Mouse (Mus musculus): Measurements from ENCODE around the gene Trim14.

Gene Trim14

DNA sequence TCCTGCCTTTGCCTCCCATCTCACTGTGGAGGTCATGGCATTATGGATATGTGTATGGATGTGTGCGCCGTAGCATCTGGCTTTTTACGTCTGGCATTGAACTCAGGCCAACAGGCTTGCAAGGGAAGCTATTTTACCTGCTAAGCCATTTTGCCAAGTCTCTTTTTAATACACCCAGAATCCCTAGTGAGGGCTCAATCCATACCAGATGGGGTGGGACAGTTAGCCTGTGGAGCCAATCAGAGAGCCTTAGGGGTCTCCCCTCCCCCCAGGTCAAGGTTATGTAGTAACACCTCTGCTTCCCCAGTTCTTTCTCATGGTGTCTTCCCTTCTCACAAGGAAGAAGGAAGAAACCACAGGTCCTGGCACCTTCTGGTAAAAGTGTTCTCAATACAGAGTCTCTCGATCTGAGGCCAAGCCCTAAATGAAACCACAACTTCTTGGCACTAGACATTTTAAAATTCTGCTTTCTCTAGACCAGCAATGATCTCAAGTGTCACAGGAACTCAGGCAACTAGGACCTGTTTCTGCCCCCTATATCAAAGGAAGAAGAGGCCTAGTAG lies 29.5 kb upstream of the Trim14 start:
- CTCF ChIA-PET: no interaction called here
- POLR2A ChIA-PET: no interaction called here

DNA sequence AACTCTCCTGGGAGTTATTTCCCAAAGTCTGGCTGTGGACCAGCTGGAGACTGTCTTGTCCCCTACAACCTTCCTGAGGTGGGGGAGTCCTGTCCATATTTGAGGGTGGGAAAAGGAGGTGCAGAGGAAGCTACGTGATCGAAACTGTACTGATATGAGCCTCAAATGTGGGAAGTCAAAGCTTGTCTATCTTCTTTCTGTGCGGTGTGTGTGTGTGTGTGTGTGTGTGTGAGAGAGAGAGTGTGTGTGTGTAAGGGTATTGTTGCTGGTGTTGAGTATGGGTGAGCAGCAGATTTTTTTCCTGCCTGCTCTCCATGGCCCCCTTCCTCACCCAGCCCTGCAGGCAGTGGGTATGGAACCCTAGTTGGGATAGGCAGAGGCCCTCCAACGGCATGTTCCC lies 28.3 kb upstream of the Trim14 start:
- POLR2A ChIA-PET: interaction anchor here in 1 of 4 experiments (0.6 to 0.7 kb wide), 2 partner anchors 25 to 80 kb away, joined by 3 read pairs; no protein-coding TSS in a partner anchor
- CTCF ChIA-PET: interaction anchor here in 1 of 4 experiments (1.1 kb wide), 1 partner anchor 56 kb away, joined by 3 read pairs; no protein-coding TSS in a partner anchor

DNA sequence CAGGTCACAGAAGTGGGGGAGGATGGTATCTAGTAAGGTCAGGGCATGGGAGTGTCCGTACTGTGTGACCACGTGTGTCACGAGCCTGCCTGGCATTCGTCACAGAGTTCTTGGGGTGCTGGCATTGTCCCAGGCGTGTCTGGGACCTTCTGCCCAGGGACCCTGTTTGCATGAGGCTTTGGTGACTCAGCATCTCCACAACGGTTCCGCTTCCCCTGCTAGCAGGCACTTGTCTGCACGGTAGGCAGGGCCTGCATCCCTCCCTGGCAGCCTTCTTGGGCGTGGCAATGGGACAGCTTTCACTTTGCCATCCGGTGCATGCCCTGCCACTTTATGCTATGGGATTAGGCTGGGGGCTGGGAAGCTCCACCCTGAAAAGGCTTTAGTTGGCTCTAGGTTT lies 27.9 kb upstream of the Trim14 start:
- ChIA-PET POLR2A (interaction anchor here in 2 of 4 experiments (0.7 to 0.9 kb wide), 2 partner anchors 10 to 26 kb away, joined by 3 read pairs; no protein-coding TSS in a partner anchor), CTCF (interaction anchor here in 1 of 4 experiments (1.1 kb wide), 1 partner anchor 56 kb away, joined by 3 read pairs; no protein-coding TSS in a partner anchor)

DNA sequence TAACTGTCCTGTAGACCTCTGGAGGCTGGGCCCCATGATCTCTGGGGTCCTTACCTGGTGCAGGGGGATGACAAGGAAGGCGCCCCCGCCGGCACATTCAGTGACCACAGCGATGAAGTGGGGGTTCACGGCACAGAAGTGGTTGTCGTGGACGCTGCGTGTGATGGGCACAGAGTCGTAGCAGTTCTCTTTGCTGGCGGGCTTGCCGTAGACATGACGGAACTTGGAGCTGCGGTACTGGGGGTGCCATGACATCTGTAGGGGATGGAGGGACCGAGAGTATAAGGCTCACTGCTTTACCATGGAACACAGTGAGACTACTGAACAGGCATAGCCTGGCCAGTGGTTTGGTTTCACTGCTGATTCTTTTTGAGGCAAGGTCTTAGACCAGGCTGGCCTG lies 26.9 kb upstream of the Trim14 start:
- ChIA-PET POLR2A (interaction anchor here in 1 of 4 experiments (0.9 kb wide), 1 partner anchor 9 kb away, joined by 3 read pairs; no protein-coding TSS in a partner anchor), CTCF (interaction anchor here in 3 of 4 experiments (0.6 to 0.8 kb wide), 3 partner anchors 19 to 49 kb away, joined by 3 to 5 read pairs (median 3); no protein-coding TSS in a partner anchor)

DNA sequence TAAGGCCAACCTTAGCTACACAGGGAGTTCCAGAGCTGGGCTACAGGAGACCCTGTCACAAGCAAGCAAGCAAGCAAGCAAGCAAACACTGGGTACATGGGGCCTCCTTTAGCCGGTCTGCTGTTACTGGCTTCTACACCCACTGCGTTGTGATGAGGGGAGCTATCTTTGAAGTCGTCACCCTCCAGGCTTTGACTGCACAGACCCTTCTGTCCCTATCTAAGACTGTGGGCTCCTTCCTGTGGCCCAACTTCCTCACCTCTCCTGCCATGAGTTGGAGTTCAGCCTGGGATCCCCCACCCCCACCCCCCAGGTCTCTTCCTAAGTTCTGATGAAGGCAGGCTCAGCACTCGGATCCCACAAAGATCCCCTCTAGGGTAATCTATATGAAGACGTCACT lies 26.1 kb upstream of the Trim14 start:
- ChIA-PET POLR2A (no interaction called here), CTCF (interaction anchor here in 2 of 4 experiments (0.6 kb wide), 2 partner anchors 18 to 39 kb away, joined by 3 read pairs; no protein-coding TSS in a partner anchor)

DNA sequence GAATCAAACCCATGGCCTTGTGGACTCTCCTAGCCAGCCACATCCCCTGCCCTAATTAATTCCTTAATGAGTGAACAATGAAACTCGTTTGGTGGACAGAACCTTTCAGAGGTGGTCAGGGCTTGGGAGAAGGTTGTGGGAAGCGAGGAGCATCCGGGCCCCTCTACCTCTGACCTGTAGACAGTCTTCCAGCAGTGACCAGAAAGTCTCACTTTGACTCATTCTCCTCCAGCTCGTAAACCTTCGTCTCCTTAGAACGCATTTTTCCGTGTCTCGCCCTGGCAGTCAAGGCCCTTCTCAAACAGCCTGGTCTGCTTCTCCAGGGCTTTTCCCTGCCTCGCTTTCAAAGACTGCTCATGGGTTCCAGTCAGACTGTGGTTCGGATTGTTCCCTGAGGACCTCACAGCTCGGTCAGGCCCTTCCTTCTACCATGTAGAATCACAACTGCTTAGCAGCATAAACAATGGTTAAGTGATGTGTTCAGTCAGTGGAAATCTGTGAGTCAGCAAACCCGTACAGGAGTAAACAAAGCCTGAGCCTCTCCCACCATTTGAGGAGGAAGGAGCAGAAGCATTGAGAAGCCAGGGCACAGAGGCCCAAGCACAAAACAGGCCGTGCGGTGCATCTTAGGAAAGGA lies 24.2 kb upstream of the Trim14 start:
- CTCF ChIA-PET: no interaction called here
- POLR2A ChIA-PET: no interaction called here

DNA sequence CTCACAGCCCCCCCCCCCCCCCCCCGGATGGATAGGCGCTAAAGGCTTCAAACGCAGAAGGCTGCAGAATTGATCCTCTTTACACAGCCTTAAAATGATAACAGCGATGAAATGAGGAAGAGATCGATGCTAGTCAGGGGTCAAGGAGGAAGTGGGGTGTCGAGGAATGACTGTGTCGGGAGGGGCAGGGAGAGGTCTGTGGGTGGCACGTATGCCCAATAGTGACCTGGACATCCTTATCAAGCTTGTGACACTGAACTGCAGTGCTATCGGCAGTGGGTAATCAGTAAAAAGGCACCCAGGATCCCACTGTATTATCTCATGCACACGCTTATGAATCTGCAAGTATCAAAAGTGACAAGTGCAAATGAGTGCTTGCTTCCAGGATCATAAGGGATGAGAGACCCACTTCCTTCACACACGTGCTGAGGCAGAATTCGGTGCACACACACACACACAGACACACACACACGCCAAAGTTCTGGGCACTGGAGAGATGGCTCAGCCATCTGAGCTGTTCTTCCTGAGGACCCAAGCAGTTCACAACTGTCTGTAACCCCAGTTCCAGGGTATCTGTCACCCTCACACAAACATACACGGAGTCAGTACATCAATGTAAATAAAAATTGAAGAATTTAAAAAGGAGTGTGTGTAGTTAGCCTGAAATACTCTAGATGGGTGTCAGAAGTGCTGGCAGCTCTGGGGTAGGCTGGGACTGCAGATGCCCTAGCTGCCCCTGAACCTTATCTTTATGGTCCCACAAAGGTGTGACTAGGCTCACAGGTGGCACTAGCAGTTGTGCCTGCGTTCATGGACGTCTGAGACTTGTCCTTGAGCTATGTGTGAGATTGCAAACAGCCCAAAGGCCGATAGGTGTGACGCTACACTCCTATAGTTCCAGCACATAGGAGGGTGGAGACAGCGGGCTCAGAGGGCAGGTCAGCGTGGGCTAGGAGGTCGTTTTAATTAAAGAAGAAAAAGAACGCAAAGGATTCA lies 23.0 kb upstream of the Trim14 start:
- ChIA-PET POLR2A (no interaction called here), CTCF (interaction anchor here in 2 of 4 experiments (0.5 to 1.1 kb wide), 2 partner anchors 14 to 191 kb away, joined by 3 to 4 read pairs; no protein-coding TSS in a partner anchor)

DNA sequence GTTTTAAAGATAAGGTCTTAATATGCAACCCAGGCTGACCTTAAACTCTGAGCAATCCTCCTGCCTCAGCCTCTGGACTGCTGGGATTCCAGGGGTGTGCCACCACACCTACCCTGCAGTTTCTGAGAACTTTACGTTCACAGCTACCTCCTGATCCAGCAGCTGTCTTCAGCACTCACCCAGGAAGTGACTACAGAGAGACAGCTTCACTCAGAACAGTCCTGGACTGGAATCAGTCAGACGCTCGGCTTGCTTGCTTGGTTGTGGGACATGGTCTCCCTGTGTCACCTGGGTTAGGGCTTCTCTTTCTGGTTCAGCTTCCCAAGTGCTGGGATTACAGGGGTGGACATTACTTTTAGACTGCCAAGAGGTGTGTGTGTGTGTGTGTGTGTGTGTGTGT lies 21.0 kb upstream of the Trim14 start:
- ChIA-PET POLR2A (interaction anchor here in 2 of 4 experiments (0.5 to 0.6 kb wide), 2 partner anchors 61 to 187 kb away, joined by 3 to 4 read pairs; no protein-coding TSS in a partner anchor), CTCF (interaction anchor here in 2 of 4 experiments (0.5 to 1.0 kb wide), 2 partner anchors 12 to 264 kb away, joined by 3 to 4 read pairs; no protein-coding TSS in a partner anchor)

DNA sequence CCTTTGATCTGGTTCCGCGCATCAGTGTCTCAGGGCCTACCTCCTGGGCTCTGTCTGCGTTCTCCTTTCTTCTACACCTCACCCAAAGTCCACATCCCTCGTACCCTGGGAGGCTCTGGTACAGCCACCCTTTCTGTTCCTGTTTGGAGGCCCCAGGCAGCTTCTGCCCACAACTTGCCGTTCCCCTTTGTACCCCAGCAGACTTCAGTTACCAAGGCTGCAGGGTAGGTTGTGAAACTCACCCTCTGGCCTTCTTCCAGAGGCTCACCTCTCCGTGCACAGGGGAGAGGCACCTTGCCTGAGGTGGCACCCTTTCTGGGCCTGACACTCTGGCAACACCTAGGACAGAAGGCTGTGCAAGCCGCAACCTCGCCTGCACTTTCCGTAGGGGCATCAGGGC lies 19.8 kb upstream of the Trim14 start:
- CTCF ChIA-PET: no interaction called here
- POLR2A ChIA-PET: no interaction called here

DNA sequence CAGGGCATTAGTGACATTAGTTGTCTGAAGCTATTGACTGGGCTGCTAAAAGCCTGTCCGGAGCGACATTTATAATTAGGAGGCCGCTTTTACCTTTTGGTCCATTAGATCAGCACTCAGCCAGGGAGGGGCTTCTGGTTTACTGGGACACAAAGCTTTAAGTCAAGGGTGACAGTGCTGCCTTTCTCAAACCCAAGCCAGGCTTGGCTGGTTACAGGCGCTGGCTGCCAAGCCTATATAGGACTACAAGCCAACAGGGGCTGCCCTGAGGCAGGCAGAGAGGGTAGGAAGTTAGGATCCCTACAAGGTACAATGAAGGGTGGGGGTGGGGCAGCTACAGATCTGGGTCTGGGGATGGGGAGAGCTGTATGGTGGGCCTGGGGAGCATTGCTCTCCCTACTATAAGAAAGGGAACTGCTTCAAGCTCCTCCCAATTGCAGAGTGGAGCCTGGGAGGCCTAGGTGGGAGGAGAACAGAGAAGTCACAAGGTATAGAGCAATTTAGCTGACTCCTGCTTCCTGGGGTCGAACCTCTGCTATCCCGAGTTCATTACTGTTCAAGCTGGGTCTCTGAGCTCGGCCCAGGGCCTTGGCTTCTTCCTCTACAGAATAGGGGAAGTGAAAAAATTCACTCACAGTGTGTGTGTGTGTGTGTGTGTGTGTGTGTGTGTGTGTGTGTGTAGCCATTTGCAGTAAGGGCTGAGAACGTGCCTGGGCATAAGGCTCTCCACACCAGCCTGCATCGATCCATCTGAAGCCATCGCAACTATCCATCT lies 18.5 kb upstream of the Trim14 start:
- ChIA-PET POLR2A (interaction anchor here in 3 of 4 experiments (0.6 to 1.4 kb wide), 11 partner anchors 9 to 340 kb away, joined by 3 to 9 read pairs (median 3); partner anchors contain the start of genes Anp32b (in 1 of the 3) and Trim14 (in 1 of the 3)), CTCF (interaction anchor here in 3 of 4 experiments (0.6 to 1.5 kb wide), 6 partner anchors 9 to 227 kb away, joined by 3 to 4 read pairs (median 3); partner anchors contain the start of gene Coro2a (in 1 of the 3))

DNA sequence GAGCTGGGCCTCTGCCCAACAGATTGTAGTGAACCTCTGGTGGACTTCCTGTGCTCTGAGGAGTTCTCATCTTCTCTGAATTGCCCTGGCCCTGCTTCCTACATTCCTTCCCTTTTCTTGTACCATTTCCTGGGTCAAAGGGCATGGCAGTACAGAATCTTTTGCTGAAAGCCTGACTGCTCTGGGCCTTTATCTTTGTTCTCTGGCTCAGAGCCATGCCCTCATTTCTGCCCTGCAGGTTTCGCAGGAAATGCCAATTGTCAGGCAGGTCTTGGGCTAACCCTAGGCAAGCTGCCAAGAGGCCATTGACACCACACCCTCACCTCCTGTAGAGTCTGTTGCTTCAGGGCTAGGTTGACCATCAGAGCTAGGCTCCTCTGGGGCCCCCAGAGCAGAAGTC lies 17.9 kb upstream of the Trim14 start:
- ChIA-PET POLR2A (interaction anchor here in 3 of 4 experiments (0.6 to 1.4 kb wide), 9 partner anchors 8 to 341 kb away, joined by 3 to 9 read pairs (median 3); partner anchors contain the start of gene Anp32b (in 1 of the 3)), CTCF (interaction anchor here in 2 of 4 experiments (1.0 to 1.5 kb wide), 3 partner anchors 9 to 227 kb away, joined by 3 to 4 read pairs (median 4); no protein-coding TSS in a partner anchor)

DNA sequence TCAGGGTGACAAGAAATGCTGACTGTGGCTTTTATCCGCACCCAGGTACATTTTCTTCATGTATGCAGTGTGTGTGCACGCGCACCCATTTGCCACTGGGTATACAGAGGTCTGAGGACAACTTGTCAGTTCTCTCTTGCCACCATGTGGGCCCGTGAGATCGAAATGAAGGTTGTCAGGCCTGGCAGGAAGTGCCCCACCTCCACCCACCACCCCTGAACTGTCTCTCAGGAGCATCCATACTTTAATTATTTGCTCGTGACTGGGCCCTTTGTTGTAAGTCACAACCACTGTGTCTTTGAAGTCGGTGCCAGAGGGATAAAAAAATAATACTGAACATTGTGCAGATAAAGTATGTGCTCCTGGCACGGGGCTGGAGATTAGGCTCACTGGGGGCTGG lies 14.5 kb upstream of the Trim14 start:
- CTCF ChIA-PET: interaction anchor here in 1 of 4 experiments (1.1 kb wide), 1 partner anchor 14 kb away, joined by 4 read pairs; the partner anchor contains the start of gene Trim14

DNA sequence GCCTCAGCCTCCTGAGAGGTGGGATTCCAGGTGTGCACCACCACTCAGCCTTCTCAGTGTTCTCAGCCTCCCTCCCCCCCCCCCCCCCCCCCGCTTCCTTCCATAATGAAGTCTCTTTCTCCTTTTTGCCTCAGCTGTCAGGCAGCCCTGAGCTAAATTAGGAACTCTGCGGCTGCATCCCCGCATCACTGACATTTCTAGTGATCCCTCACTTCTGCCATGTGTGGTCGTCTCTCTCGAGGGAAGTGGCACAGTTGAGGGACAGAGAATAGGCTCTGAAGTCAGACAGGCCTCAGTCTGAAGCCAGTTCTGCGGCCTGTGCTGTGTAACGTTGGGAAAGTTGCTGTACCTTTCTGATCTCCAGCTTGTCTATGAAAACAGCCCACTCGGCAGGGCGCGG lies 14.0 kb upstream of the Trim14 start:
- ChIA-PET POLR2A (interaction anchor here in 2 of 4 experiments (0.6 kb wide), 2 partner anchors 52 to 67 kb away, joined by 3 read pairs; no protein-coding TSS in a partner anchor), CTCF (interaction anchor here in 1 of 4 experiments (1.1 kb wide), 1 partner anchor 14 kb away, joined by 4 read pairs; the partner anchor contains the start of gene Trim14)

More for the DNA sequence above, 14.5 kb upstream of the Trim14 start:
- POLR2A ChIA-PET: interaction anchor here in 2 of 4 experiments (0.6 kb wide), 2 partner anchors 51 to 66 kb away, joined by 3 read pairs; no protein-coding TSS in a partner anchor

DNA sequence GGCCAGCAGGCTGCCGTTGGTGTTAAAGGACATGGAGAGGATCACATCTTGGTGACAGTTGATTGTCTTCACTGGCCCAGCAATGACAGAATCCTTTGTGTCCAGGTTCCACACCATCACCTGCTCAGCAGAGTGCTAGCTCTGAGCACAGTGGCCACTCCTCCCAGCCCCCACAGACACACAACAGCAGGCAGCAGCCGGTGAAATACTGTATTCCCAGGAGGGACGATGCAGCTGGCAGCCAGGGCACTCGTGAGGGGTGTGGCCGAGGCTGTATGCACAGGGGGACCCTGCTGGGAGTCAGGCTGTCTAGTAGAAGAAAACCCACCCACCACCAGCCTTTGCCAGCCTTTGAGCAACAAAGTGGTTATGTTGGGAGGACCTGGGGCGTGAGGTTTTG lies 10.8 kb upstream of the Trim14 start:
- POLR2A ChIA-PET: no interaction called here
- CTCF ChIA-PET: interaction anchor here in 1 of 4 experiments (0.6 kb wide), 1 partner anchor 64 kb away, joined by 4 read pairs; no protein-coding TSS in a partner anchor

DNA sequence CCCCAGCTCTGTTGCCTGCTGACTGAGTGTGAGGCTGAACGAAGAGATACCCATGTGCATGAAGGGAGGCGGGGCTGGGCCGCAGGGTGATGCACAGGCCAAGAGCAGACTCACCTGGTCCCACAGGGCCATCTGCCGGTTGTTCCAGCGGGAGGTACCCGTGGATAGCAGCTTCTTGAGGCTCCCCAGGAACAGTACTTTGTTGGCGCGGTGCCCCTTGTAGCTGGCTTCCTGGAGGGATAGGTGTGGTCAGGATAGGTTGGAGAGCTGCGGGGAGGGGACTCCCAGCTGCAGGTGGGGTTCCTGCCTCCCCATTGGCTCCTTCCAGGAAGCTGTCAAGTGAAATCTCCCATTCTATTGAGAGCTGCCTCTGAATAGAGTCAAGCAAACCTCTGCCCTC lies 9.6 kb upstream of the Trim14 start:
- ChIA-PET POLR2A (interaction anchor here in 3 of 4 experiments (0.8 to 1.3 kb wide), 4 partner anchors 9 to 360 kb away, joined by 3 to 4 read pairs (median 3); no protein-coding TSS in a partner anchor), CTCF (interaction anchor here in 3 of 4 experiments (0.6 to 2.4 kb wide), 24 partner anchors 9 to 548 kb away, joined by 3 to 11 read pairs (median 4); partner anchors contain the start of genes Coro2a (in 3 of the 3) and Trim14 (in 1 of the 3))

DNA sequence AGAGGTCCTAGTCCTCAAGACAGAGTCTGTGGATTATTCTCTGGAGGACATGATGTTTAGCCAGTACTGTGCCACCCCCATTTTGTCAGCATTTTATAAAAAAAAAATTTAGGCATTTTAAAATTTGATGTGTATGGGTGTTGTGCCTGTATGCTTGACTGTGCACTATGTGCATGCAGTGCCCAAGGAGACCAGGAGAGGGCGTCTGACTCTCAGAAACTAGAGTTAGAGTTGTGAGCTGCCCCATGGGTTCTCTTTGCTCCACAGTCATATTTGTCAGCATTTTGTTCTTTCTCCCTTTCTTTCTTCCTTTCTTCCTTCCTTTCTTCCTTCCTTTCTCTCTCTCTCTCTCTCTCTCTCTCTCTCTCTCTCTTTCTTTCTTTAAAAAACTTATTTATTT lies 8.4 kb upstream of the Trim14 start:
- CTCF ChIA-PET: interaction anchor here (0.5 to 2.4 kb wide), 40 partner anchors 9 to 340 kb away, joined by 3 to 11 read pairs (median 4); partner anchors contain the start of genes Trim14 (in 3 of the 4) and Coro2a (in 2 of the 4)
- POLR2A ChIA-PET: interaction anchor here in 1 of 4 experiments (1.4 kb wide), 1 partner anchor 120 kb away, joined by 5 read pairs; no protein-coding TSS in a partner anchor

Data from embryonic stem cell, embryonic (primary cell).